Mouse (Mus musculus) heart, embryonic 16.5 days (tissue): ENCODE results near the gene Wdr27. TPM values are rescaled to one million over a fixed set of nuclear protein-coding genes. Genes with fewer than 3 reads are reported as not detected.
"Not testable (repeated sequence)": the region's sequence is repeated elsewhere in the genome, so short reads cannot be mapped to it uniquely, and the experiment has no call there.

ENCODE experiments used
- ATAC-seq: fragments of 200-750 bp; cut with Nextera tagmentation; replicated peaks from 2 replicates; pipeline ENCODE4 v1.8.0; 2017; ENCODE audit warnings: moderate number of reproducible peaks; ENCODE audit not compliant: insufficient read depth, low FRiP score; ENCODE audit errors: extremely low read depth
- H3K27ac ChIP-seq: fragments of 300-500 bp; sonication (generic); 2 replicates; pipeline ENCODE4 v1.5.1; 2014; ENCODE audit warnings: mild to moderate bottlenecking, low read length, control low read depth, moderate library complexity
- H3K27me3 ChIP-seq: fragments of 300-500 bp; sonication (generic); 2 replicates; pipeline ENCODE4 v1.6.1; 2014; ENCODE audit warnings: low read length, mixed read lengths; ENCODE audit not compliant: control insufficient read depth, insufficient read depth
- H3K36me3 ChIP-seq: fragments of 300-500 bp; sonication (generic); 2 replicates; pipeline ENCODE4 v1.6.1; 2014; ENCODE audit not compliant: control insufficient read depth, insufficient read depth
- H3K4me1 ChIP-seq: fragments of 300-500 bp; sonication (generic); 2 replicates; pipeline ENCODE4 v1.6.1; 2014; ENCODE audit warnings: low read length, mixed read lengths; ENCODE audit not compliant: control insufficient read depth, insufficient read depth
- H3K4me2 ChIP-seq: fragments of 300-500 bp; sonication (generic); 2 replicates; pipeline ENCODE4 v1.6.1; 2014; ENCODE audit warnings: low read depth, mild to moderate bottlenecking, control low read depth, low read length
- H3K4me3 ChIP-seq: fragments of 300-500 bp; sonication (generic); 2 replicates; pipeline ENCODE4 v1.5.1; 2014; ENCODE audit warnings: mild to moderate bottlenecking, control low read depth, low read length
- H3K9ac ChIP-seq: fragments of 300-500 bp; sonication (generic); 2 replicates; pipeline ENCODE4 v1.6.1; 2014; ENCODE audit warnings: low read length, control low read depth
- H3K9me3 ChIP-seq: fragments of 300-500 bp; sonication (generic); replicated peaks from 2 replicates; pipeline ENCODE4 v1.6.1; 2016; ENCODE audit warnings: low read length; ENCODE audit not compliant: control insufficient read depth
- WGBS: fragments of 180-500 bp; shearing (Covaris S2); extraction: QIAGEN DNeasy Blood & Tissue Kit; methylation state at CpG from one replicate; pipeline ENCODE4 v1.1.7; 2014; 5-methylcytosine and 5-hydroxymethylcytosine counted together
- polyA plus RNA-seq: library from polyadenylated mRNA; unstranded; fragments of >200 nt; fragmentation: Nextera tagmentation; extraction: Ambion mirVana; gene quantifications from 2 replicates; pipeline ENCODE4 v1.2.1, GENCODE M21; 2015

Gene Wdr27
- polyA plus RNA-seq, 1 experiment from 2014 or later = 3.5 TPM

DNA sequence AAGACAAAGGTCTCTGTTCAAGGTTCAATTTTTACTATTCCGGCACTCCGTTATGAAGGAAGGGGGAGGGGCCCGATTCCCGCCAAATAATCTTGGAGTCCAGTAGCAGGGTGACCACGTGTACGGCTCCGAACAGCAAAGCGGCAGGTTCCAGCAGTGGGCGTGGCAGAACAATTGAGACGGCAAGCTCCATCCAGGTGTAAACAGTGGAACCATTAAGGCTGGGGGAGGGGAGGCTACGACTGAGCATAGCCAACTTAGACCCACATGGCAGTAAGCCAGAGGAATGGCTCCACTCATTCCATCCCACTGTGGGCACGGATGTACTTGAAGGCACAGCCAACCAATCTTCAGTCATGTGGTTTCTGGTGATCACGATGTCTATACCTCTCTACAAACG lies 7.7 kb downstream of the Wdr27 start:
- not testable (repeated sequence) for H3K4me1 ChIP-seq, H3K4me3 ChIP-seq, H3K9me3 ChIP-seq, H3K4me2 ChIP-seq, H3K36me3 ChIP-seq, H3K27me3 ChIP-seq, H3K9ac ChIP-seq, H3K27ac ChIP-seq, ATAC-seq
- 77% methylated on average over 14 of the region's 14 CpGs for WGBS

DNA sequence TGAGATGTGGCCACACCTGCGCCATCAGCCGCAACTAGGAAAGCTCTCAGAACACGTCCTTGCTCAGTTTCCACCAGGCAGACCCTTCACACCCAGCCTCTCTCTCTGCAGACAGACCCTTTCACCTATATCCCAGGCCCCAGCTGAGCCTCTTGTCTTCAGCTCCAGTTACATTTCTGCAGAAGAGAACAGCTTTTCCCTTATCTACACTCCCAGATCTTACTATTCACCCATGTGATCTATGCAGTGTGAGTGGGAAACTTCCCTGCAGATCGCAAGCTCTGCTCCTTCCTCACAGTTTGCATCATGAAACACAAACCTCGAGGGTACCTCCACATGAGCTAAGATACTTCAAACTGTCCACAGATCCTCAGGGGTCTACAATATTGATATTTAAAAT lies 11.5 kb downstream of the Wdr27 start:
- Histone ChIP-seq H3K9ac (no peak overlapping the region), H3K27ac (no peak overlapping the region), H3K27me3 (no peaks in the 10 kb centered on the region), H3K9me3 (no peaks in the 10 kb centered on the region), H3K4me2 (no peak overlapping the region), H3K36me3 (no peaks in the 10 kb centered on the region), H3K4me1 (no peaks in the 10 kb centered on the region), H3K4me3 (no peak overlapping the region)
- ATAC-seq = no peak
- WGBS = 75% methylated on average over 5 of the region's 5 CpGs

DNA sequence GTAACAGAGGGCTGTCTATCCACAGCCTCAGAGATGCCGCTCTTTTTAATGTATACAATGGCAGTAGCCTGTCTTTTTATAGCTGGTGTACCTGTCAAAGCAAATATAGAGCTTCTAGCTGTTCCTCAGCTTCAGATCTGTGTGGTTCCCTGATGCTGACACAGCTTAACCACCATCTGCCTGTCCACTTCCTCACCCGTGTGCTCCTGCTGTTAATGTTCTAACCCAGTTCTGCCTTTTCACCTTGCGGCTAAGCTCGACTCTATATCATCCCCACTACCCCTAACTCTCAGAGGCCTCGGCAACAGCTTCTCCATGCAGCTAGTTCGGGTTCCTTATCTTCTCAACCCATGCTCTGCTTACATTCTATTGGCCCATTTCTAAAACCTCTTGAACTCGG lies 12.3 kb downstream of the Wdr27 start:
- WGBS = 63% methylated on average over 7 of the region's 7 CpGs
- Histone ChIP-seq H3K4me3 (no peak overlapping the region), H3K36me3 (no peaks in the 10 kb centered on the region), H3K9ac (no peak overlapping the region), H3K27me3 (no peaks in the 10 kb centered on the region), H3K4me1 (no peaks in the 10 kb centered on the region), H3K4me2 (no peak overlapping the region), H3K27ac (no peak overlapping the region), H3K9me3 (no peaks in the 10 kb centered on the region)
- ATAC-seq = no peak

DNA sequence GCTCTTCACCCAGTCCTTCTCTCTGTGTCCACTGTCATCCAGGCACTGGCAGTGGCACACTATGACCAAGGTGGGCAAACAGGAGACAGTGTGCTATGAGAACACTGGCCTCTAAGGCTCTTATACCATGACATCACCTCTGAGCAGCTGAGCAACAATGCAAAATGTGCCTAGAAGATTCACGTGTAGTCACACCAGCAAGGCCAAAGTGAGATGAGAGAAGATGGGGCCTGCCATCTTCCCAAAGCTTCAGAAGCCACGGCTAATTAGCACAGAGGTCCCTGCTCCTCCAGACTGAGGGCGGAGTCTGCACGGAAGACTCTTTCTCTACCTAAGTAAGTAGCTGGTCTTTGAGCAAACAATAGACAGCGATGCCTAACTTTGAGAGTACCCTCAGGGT lies 14.3 kb downstream of the Wdr27 start:
- no peak for ATAC-seq
- H3K9ac ChIP-seq = no peak overlapping the region
- H3K27ac ChIP-seq = no peak overlapping the region
- H3K36me3 ChIP-seq = no peaks in the 10 kb centered on the region
- no peak overlapping the region for H3K4me3 ChIP-seq
- WGBS = 69% methylated on average over 5 of the region's 5 CpGs
- no peaks in the 10 kb centered on the region for H3K4me1 ChIP-seq
- H3K9me3 ChIP-seq = no peaks in the 10 kb centered on the region
- no peaks in the 10 kb centered on the region for H3K27me3 ChIP-seq
- no peak overlapping the region for H3K4me2 ChIP-seq

DNA sequence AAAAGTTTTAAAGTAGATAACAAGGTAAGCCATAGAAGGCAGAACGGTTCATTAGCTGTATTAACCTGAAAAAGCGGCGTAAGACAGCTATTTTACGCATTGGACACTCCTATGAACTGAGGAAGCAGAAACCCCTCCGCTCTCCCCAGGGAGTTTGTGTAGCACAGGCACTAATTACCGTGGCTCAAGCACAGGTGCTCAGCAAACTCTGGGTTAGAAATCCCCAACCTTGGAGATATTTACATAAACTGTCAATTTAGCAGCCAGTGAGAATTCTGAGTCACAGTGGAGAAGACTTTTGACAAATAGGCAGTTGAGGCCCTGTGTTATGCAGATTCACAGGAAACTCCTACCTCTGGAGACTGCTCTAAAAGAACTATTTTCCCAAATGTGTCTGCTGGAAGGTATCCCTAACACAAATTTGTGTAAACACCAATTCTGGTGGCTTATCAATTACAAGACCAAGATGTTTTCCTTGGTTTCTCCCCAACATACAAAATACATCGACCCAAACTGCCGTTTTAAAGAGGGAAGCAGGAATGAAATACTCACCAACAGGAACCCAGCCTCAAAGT lies 15.2 kb downstream of the Wdr27 start:
- Histone ChIP-seq H3K27me3 (no peaks in the 10 kb centered on the region), H3K36me3 (no peaks in the 10 kb centered on the region), H3K4me2 (no peak overlapping the region), H3K27ac (no peak overlapping the region), H3K9ac (no peak overlapping the region), H3K4me1 (no peaks in the 10 kb centered on the region), H3K9me3 (no peaks in the 10 kb centered on the region), H3K4me3 (no peak overlapping the region)
- no peak for ATAC-seq
- 72% methylated on average over 8 of the region's 8 CpGs for WGBS

DNA sequence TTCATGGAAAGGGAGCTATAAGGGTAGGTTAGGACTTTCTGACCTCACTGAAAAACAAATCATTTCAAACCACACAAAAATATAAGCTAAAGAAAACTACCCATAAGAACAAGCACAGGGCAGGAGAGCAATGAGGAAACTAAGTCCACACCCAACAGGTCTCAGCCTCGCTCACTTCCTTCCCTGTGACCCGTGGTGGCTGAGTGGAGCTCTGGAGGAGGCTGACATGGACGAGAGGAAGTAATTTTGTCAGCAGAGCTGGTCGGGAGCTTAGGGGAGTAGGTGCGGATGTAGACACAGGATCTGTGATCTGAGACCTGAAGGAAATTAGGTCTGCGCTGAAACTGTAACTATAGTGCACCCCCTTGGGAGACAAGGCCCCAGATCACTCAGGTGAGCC lies 21.4 kb downstream of the Wdr27 start:
- Histone ChIP-seq H3K27me3 (peaks cover 2% of the 10 kb centered on the region; the same call in 1 of the 2 replicates), H3K4me3 (no peak overlapping the region), H3K36me3 (no peaks in the 10 kb centered on the region), H3K9ac (no peak overlapping the region), H3K9me3 (no peaks in the 10 kb centered on the region), H3K27ac (no peak overlapping the region), H3K4me1 (no peaks in the 10 kb centered on the region), H3K4me2 (no peak overlapping the region)
- no peak for ATAC-seq
- 52% methylated on average over 6 of the region's 6 CpGs for WGBS

DNA sequence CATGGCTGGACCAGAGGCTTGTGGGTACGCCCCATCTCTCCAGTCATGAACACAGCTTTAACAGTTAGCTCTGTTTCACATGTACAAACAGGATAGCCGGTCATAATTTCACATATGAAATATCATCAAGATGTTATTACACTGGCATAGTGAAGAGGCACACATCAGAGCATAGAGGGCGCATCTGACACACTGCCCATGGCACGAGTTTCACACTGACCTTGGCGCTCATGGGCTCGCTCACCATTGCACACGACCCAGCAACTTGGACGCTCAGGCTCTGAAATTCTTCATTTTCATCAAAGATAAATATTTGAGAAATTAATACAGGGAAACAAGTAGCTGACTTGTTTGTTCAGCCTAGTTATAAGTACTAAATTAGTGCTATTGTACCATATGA lies 25.1 kb downstream of the Wdr27 start:
- no peak overlapping the region for H3K4me3 ChIP-seq
- H3K9me3 ChIP-seq = no peaks in the 10 kb centered on the region
- 82% methylated on average over 8 of the region's 8 CpGs for WGBS
- H3K4me2 ChIP-seq = no peak overlapping the region
- no peak overlapping the region for H3K27ac ChIP-seq
- H3K27me3 ChIP-seq = peaks cover 2% of the 10 kb centered on the region; the same call in 1 of the 2 replicates
- ATAC-seq = no peak
- H3K4me1 ChIP-seq = no peaks in the 10 kb centered on the region
- H3K9ac ChIP-seq = no peak overlapping the region
- H3K36me3 ChIP-seq = no peaks in the 10 kb centered on the region

DNA sequence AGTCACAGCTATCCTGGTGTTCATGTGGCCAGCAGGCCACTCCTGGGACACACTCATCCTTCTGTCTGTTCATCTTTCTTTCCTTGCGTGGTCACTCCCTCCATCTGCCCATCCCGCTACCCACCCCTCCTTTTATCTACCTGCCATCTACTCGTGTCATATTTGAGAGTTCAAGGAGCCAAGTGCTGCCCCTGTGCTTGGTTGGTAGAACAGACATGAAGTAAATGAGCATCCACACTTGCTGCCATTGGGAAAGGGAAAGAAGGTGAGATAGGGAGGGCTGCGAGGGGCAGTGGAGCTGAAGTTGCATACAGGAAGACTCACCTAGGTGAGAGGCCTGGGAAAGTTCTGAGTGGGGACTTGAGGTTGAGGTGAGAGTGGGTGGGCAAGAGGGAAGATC lies 28.6 kb downstream of the Wdr27 start:
- no peak for ATAC-seq
- H3K27me3 ChIP-seq = peaks cover 2% of the 10 kb centered on the region; the same call in 1 of the 2 replicates
- no peak overlapping the region for H3K4me3 ChIP-seq
- no peak overlapping the region for H3K27ac ChIP-seq
- H3K9me3 ChIP-seq = no peaks in the 10 kb centered on the region
- no peaks in the 10 kb centered on the region for H3K36me3 ChIP-seq
- H3K4me1 ChIP-seq = no peaks in the 10 kb centered on the region
- no peak overlapping the region for H3K9ac ChIP-seq
- WGBS = 79% methylated on average over 4 of the region's 4 CpGs
- no peak overlapping the region for H3K4me2 ChIP-seq

DNA sequence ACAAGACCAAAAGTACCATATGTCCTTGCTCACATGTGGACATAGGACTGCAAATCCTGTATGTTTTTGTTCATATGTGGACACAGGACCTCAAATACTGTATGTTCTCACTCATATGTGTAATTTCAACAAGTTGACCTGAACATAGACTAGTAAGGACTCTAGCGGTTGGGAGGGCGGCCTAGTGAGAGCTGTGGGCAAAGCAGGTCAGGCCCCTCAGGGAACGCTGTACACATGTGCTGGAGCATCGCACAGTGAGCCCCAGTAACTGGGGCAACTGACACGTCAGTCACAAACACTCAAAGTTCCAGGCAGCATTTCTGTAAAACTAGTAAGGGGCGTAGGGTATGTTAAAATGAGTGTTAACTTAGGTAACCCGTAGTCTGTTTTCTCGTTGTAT lies 30.0 kb downstream of the Wdr27 start:
- Histone ChIP-seq H3K9me3 (no peaks in the 10 kb centered on the region), H3K4me2 (no peak overlapping the region), H3K4me3 (no peak overlapping the region), H3K27ac (no peak overlapping the region), H3K4me1 (no peaks in the 10 kb centered on the region), H3K27me3 (no peaks in the 10 kb centered on the region), H3K36me3 (no peaks in the 10 kb centered on the region), H3K9ac (no peak overlapping the region)
- no peak for ATAC-seq
- WGBS = 87% methylated on average over 8 of the region's 8 CpGs
